Mouse (Mus musculus): ENCODE data around the gene Cyp2c69. TPM values are rescaled to one million over a fixed set of nuclear protein-coding genes. Genes with fewer than 3 reads are reported as not detected.
"Not testable (repeated sequence)": the region's sequence is repeated elsewhere in the genome, so short reads cannot be mapped to it uniquely, and the experiment has no call there.

The Cyp2c69 gene
- total RNA-seq (2021): not detected
- long read RNA-seq, experiment 1: 0 reads
- long read RNA-seq, experiment 2: 0 reads

DNA sequence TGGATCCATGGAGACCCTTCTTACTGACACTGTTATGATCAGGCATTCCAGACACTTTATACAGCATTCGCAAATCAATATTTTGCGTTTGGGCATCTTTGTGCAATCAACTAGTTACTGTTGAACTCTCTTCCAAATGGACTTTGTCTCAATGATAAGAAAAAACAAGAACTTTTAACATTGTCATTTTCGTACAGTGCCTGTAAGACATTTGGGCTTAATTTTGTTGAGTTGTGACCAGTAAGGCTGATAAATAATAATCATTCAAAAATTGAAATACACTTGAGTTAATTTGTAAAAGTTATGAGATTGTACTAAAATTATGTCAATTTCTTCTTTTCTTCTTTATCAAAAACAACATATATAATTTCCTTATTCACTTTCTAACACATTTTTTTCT lies at the start of gene Cyp2c69:
Gene Cyp2c69 (minus strand): TSS at position 101 of the 400 bp plus-strand sequence.
- not testable (repeated sequence) for DNase-seq (ENCODE audit: low spot score)

DNA sequence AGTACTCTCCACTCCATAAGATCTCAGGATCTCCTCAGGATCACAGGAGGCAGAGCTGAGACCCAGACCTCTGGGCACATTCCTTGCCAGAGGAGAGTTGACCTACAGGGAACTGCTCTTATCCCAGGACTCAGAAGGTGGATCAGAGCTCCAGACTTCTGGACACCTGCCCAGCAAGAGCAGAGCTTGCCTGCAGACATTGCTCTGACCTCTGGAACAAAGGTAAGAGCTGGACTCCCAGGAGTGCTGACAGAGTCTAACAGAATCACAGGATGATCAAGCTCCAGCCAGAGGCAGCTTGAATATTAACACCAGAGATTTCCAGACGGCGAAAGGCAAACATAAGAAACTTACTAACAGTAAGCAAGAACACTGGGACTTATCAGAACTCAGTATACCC lies 48.8 kb upstream of the Cyp2c69 start:
- no peak for DNase-seq (ENCODE audit: low spot score)

DNA sequence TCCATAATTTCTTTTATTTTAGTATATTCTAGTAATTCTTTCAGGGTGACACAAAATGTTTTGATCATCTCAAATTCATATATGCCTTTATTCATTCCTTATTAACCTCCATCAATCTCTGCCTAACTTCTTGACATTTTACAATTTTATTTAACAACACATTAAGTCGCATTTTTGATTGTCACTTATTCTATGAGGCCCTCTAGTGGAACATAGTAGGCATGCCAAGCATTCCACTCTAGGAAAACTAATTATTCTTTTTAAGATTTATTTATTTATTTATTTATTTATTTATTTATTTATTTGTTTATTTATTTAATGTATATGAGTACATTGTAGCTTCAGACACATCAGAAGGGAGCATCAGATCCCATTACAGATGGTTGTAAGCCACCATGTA lies 43.4 kb upstream of the Cyp2c69 start:
- no peak for DNase-seq (ENCODE audit: low spot score)

DNA sequence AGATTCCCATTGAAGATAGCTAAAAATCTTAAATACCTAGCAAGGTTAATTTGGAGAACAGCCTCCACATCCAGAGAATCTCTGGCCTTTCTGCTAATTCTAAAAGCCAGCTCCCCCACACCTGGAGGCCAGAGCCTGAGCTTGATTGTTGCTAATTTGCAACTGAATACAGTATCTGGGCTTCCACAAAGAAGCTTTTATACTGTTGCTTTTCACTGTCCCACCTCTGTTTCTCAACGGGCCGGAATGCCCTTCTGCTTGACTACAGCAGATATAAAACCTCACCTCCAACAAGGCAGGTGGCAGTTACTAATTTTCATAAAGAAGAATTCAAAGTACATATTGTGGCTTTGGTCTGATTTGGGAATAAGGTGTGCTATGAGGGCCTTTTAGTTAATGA lies 15.1 kb upstream of the Cyp2c69 start:
- no peak for DNase-seq (ENCODE audit: low spot score)

DNA sequence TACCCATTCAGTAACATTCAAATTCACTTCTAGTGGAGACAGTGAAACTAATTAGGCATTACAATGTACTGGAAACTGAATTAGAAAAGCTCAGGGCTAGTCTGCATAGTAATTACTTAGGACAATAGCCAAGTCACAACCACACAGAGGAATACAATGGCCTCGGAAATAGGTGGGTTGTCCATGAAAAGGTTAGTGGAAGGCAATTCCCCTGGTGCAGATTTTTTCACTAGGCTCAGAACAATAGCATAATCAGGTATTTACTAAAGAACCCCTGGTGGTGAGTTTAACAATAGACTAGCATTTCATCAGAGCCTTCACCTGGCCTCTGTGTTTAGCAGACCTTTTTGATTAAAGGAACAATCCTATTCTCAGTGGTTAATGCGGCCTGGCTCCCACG lies 3.5 kb upstream of the Cyp2c69 start:
- DNase-seq (ENCODE audit: low spot score): not testable (repeated sequence)

DNA sequence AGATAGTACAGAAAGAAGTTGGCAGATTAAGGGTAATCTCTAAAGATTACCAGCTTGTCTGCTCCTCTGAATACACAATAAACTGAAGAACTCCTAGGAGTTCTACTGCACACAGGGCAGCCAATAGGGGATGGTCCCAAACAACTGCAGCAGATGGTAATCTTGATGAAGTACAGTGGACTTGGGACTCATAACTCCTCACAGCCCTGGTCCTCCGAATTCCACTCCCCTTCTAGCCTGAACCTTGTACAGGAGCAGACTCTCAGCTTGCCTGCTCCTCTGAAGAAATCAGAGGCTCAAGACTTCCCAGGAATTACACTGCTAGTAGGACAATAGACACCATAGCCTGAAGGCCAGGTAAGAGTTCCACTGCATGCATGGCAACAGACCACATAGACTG lies 20.5 kb downstream of the Cyp2c69 start:
- DNase-seq (ENCODE audit: low spot score): no peak

DNA sequence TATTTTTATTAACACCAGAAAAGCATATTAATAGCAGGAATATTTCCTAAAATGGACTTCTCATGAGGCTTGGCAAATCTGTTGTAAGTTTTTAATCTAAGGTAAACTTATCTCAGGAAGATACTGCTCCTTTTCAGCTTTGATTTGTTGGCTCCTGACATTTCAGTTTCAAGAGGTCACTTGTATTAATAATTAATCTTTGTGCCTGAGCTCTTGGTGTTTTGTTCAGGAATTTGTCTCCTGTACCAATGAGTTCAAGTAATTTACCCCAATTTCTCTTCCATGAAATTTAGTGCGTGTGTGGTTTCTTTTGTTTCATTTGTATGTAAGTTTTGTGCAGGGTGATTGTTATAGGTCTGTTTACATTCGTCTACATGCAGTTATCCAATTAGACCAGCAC lies 65.7 kb downstream of the Cyp2c69 start:
- not testable (repeated sequence) for DNase-seq (ENCODE audit: low spot score)

DNA sequence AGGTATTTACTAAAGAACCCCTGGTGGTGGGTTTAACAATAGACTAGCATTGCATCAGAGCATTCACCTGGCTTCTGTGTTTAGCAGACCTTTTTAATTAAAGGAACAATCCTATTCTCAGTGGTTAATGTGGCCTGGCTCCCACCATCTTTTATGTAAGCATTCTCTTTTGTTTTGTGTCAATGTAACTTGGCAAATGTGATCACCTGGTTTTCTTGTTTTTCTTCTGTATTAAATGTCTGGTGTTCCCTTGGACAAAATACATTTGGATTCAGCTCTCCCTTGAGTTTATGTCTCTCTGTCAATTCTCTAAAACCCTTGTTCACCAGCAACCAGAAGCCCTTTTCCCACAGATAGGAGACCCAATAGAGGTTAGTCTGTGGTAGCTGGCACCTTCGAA lies 70.2 kb downstream of the Cyp2c69 start:
- not testable (repeated sequence) for DNase-seq (ENCODE audit: low spot score)

DNA sequence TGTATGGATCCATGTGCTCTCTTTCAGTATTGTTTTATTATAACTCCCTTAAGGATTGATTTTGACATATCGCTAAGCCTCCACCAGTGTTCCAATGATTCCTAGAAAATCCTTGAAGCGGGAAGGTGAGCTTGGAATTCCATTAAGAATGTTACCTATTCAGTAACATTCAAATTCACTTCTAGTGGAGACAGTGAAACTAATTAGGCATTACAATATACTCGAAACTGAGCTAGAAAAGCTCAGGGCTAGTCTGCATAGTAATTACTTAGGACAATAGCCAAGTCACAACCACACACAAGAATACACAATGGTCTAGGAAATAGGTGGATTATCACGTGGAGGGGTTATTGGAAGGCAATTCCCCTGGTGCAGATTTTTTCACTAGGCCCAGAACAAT lies 70.6 kb downstream of the Cyp2c69 start:
- not testable (repeated sequence) for DNase-seq (ENCODE audit: low spot score)

DNA sequence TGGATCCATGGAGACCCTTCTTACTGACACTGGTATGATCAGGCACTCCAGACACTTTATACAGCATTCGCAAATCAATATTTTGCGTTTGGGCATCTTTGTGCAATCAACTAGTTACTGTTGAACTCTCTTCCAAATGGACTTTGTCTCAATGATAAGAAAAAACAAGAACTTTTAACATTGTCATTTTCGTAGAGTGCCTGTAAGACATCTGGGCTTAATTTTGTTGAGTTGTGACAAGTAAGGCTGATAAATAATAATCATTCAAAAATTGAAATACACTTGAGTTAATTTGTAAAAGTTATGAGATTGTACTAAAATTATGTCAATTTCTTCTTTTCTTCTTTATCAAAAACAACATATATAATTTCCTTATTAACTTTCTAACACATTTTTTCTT lies 73.9 kb downstream of the Cyp2c69 start, which contains the start of gene Cyp2c40:
Gene Cyp2c40 (minus strand): TSS at position 101 of the 400 bp plus-strand sequence.
- not testable (repeated sequence) for DNase-seq (ENCODE audit: low spot score)

Other genes starting within 250 kb of the Cyp2c69 start
- not detected for gene Cyp2c67, start 237.7 kb downstream of the Cyp2c69 start, total RNA-seq (2021)
- under 1 TPM in 1 of 2 experiments, not detected in 1; 0.21 TPM for gene Cyp2c68, start 145.7 kb downstream of the Cyp2c69 start, total RNA-seq (2021)
- gene Cyp2c40, start 74.0 kb downstream of the Cyp2c69 start, total RNA-seq (2021): not detected
- gene Cyp2c37, start 105.6 kb upstream of the Cyp2c69 start, total RNA-seq (2021): not detected
- gene Cyp2c54, start 187.0 kb upstream of the Cyp2c69 start, total RNA-seq (2021): not detected
- gene Cyp2c50, start 202.9 kb upstream of the Cyp2c69 start, total RNA-seq (2021): under 1 TPM in 1 of 2 experiments, not detected in 1; 0.26 TPM

All from gastrocnemius, adult 18-20 months (tissue).